Mouse (Mus musculus) kidney, adult 2 months (tissue): ENCODE results near the gene Tnks2. TPM values are rescaled to one million over a fixed set of nuclear protein-coding genes. Genes with fewer than 3 reads are reported as not detected.
A peak's percentile ranks its signal among the peaks of the same experiment; 100 is the strongest.
"Not testable (repeated sequence)": the region's sequence is repeated elsewhere in the genome, so short reads cannot be mapped to it uniquely, and the experiment has no call there.

Source experiments
- DNase-seq: peaks from one replicate; pipeline ENCODE4 v3.0.0; 2021
- H3K27ac ChIP-seq: fragments of 200-500 bp; 2 replicates; pipeline ENCODE4 v1.5.1; 2012; ENCODE audit warnings: low read depth, low read length, control low read depth, inconsistent platforms; ENCODE audit not compliant: insufficient read depth
- H3K27me3 ChIP-seq: fragments of 200-500 bp; replicated peaks from 2 replicates; pipeline ENCODE4 v1.6.1; 2012; ENCODE audit warnings: mild to moderate bottlenecking, moderate library complexity, low read length, inconsistent platforms; ENCODE audit not compliant: control insufficient read depth, insufficient read depth
- H3K36me3 ChIP-seq: fragments of 200-500 bp; 2 replicates; pipeline ENCODE4 v1.6.1; 2012; ENCODE audit warnings: mild to moderate bottlenecking, moderate library complexity, low read length, inconsistent platforms; ENCODE audit not compliant: control insufficient read depth, insufficient read depth
- H3K4me1 ChIP-seq: fragments of 200-500 bp; 2 replicates; pipeline ENCODE4 v1.6.1; 2011; ENCODE audit warnings: low read length; ENCODE audit not compliant: control insufficient read depth, insufficient read depth
- H3K4me3 ChIP-seq: fragments of 200-500 bp; 2 replicates; pipeline ENCODE4 v1.5.1; 2011; ENCODE audit warnings: mild to moderate bottlenecking, low read depth, low read length, control low read depth; ENCODE audit not compliant: insufficient read depth
- CTCF ChIP-seq: fragments of 200-500 bp; conservative IDR thresholded peaks from 2 replicates; pipeline ENCODE4 v1.5.1; 2011; ENCODE audit warnings: low read depth, mild to moderate bottlenecking, control low read depth, low read length, moderate library complexity, mixed read lengths; ENCODE audit not compliant: insufficient read depth, insufficient read length
- POLR2A ChIP-seq: fragments of 200-500 bp; IDR thresholded peaks from one replicate; pipeline ENCODE4 v1.6.1; 2011; ENCODE audit warnings: low read depth, low read length, control low read depth
- WGBS: fragments of 180-500 bp; shearing (Covaris S2); methylation state at CpG from one replicate; pipeline ENCODE4 v1.1.7; 2018; 5-methylcytosine and 5-hydroxymethylcytosine counted together
- polyA plus RNA-seq: library from polyadenylated mRNA; depleted of rRNA; stranded (reverse); fragments of >200 nt; gene quantifications from 2 replicates; pipeline ENCODE4 v1.2.3, GENCODE M21; 2012

The Tnks2 gene
- polyA plus RNA-seq, 1 experiment, result 24.8 TPM

DNA sequence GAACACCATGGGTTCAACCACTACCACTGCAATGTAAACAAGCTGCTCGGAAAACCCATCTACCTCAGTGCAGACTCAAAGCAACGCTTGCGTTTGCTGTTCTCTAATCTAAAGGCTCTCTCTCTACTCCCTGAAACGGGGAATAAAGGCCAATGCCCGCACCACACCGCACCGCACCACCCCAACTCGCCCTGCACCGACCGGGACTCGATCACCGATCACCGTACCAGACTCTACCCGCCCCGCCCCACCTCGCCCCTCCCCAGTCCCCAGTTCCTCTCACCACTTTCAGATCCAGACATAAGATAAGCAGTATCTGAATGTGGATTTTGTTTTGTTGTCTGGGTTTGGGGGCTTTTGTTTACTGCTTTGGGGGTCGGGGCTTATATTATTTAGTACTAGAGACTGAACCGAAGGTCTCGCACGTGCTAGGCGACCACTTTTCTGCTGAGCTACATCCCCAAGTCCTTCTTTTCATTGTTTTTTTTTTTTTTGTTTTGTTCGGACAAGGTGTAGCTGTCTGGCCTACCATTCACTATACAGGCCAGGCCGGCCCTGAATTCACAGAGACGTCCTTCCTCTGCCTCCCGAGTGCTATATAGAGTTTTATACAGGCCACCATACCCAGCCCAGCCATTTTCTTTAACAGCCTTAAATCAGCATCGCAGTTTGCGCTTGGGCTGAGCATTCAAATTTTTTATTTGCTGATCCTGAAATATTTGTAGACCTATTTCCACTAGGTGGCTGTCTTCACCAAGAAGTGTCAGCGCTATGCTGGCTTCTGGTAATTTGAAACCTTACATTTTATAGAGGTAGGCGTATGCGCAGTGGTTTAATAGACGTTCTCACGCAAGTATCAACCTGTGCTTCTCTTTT is 18.4 kb upstream of the Tnks2 start:
- H3K27me3 ChIP-seq, result no peaks in the 10 kb centered on the region
- TF ChIP-seq POLR2A (no peak), CTCF (0 out of 2 replicates have a peak, but pooled peaks have one; percentile 16)
- H3K4me3 ChIP-seq, result no peak overlapping the region
- no peak overlapping the region for H3K27ac ChIP-seq
- 23% methylated on average over 32 of the region's 32 CpGs for WGBS
- peaks cover 5% of the 10 kb centered on the region; the same call in 1 of the 2 replicates for H3K4me1 ChIP-seq
- H3K36me3 ChIP-seq, result no peaks in the 10 kb centered on the region
- peak; percentile 78 for DNase-seq

DNA sequence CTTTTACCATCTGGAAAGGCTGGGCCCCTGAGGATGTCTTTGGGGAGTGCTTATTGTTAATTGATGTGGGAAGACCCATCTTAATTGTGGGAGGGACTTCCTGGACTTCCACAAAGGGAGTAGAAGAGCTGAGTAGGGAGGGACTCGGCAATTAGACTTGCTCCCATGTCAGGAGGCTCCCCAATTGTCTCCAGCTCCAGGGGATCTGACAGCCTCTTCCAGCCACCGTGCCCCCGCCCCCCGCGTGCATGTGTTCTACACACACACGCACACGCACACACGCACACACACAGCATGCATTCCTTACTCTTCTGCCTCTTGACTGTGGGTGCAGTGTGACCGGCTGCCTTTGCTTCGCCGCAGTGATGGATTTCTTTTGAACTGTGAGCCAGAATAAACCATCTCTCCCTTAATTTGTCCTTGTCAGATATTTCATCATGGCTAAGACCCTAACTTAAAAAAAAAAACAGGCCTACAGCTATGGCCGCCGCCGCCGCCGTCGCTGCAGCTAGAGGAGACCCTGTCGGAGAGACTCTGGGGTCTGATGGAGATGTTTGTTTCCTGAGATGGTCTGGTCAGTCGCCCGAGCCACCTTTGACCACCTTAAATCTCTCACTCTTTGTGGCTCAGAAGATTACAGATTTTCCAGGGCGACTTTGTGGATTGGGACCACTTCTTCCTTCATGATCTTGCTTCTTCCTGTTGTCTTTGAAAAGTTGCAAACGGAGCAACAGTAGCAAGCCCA is 15.7 kb upstream of the Tnks2 start:
- peak overlapping the region; percentile 36; the same call in 1 of the 2 replicates for H3K27ac ChIP-seq
- 13% methylated on average over 22 of the region's 22 CpGs for WGBS
- peaks cover 5% of the 10 kb centered on the region; the same call in 1 of the 2 replicates for H3K4me1 ChIP-seq
- peak overlapping the region; percentile 58 for H3K4me3 ChIP-seq
- DNase-seq, result peak; percentile 36
- TF ChIP-seq CTCF (no peak), POLR2A (no peak)
- H3K36me3 ChIP-seq, result no peaks in the 10 kb centered on the region
- H3K27me3 ChIP-seq, result no peaks in the 10 kb centered on the region

GRCm38 (mm10) chr19:36819199-36819598 is 14.8 kb upstream of the Tnks2 start:
- no peak for TF ChIP-seq POLR2A
- TF ChIP-seq CTCF, result no peak
- no peak overlapping the region for H3K27ac ChIP-seq

DNA sequence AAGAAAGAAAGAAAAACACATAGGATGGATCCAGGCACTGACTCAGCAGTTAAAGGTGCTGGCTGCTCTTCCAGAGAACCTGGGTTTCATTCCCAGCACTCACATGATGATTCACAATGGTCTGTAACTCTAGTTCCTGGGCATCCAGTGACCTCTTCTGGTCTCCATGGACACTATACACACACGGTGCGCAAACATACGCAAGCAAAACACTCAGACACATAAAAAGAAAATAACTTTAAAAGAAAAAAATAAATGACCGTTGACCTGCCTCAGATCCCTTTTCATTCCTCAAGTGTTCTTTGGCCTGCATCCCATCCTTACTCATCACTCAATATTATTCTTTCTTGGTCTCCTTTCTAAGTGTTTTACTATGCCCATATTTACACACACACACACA is 13.6 kb upstream of the Tnks2 start:
- peaks cover 5% of the 10 kb centered on the region; the same call in 1 of the 2 replicates for H3K4me1 ChIP-seq
- WGBS, result 58% methylated on average over 4 of the region's 4 CpGs
- peak; percentile 22 for DNase-seq
- H3K4me3 ChIP-seq, result no peak overlapping the region
- no peaks in the 10 kb centered on the region for H3K36me3 ChIP-seq
- no peak overlapping the region for H3K27ac ChIP-seq
- no peak for TF ChIP-seq CTCF
- no peak for TF ChIP-seq POLR2A
- H3K27me3 ChIP-seq, result no peaks in the 10 kb centered on the region

More at GRCm38 (mm10) chr19:36819199-36819598, 14.8 kb upstream of the Tnks2 start:
- Histone ChIP-seq H3K27me3 (no peaks in the 10 kb centered on the region), H3K36me3 (no peaks in the 10 kb centered on the region), H3K4me1 (peaks cover 5% of the 10 kb centered on the region; the same call in 1 of the 2 replicates), H3K4me3 (no peak overlapping the region)
- 54% methylated on average over 6 of the region's 6 CpGs for WGBS
- no peak for DNase-seq

- not testable (repeated sequence) for H3K36me3 ChIP-seq, H3K27ac ChIP-seq, H3K4me3 ChIP-seq, H3K4me1 ChIP-seq, H3K27me3 ChIP-seq
- WGBS, result 47% methylated on average over 6 of the region's 6 CpGs
- peak; percentile 62 for DNase-seq
Observed at GRCm38 (mm10) chr19:36821301-36821700, 12.7 kb upstream of the Tnks2 start.

GRCm38 (mm10) chr19:36822701-36823100 is 11.3 kb upstream of the Tnks2 start:
- WGBS, result 98% methylated on average over 4 of the region's 4 CpGs
- Histone ChIP-seq H3K27me3 (no peaks in the 10 kb centered on the region), H3K36me3 (no peaks in the 10 kb centered on the region), H3K27ac (no peak overlapping the region), H3K4me3 (no peak overlapping the region), H3K4me1 (peaks cover 5% of the 10 kb centered on the region; the same call in 1 of the 2 replicates)
- no peak for DNase-seq
- TF ChIP-seq POLR2A, result no peak
- no peak for TF ChIP-seq CTCF

- WGBS, result 63% methylated on average over 5 of the region's 5 CpGs
- TF ChIP-seq POLR2A, result no peak
- TF ChIP-seq CTCF, result no peak
- Histone ChIP-seq H3K36me3 (no peaks in the 10 kb centered on the region), H3K27me3 (no peaks in the 10 kb centered on the region), H3K4me3 (no peak overlapping the region), H3K27ac (peak overlapping the region; percentile 74), H3K4me1 (peaks cover 6% of the 10 kb centered on the region; the same call in 1 of the 2 replicates)
- DNase-seq, result peak; percentile 71
Observed at GRCm38 (mm10) chr19:36827650-36828049, 6.4 kb upstream of the Tnks2 start.
